Mouse (Mus musculus): ENCODE data around the gene Angptl2. TPM values are rescaled to one million over a fixed set of nuclear protein-coding genes. Genes with fewer than 3 reads are reported as not detected.

The Angptl2 gene
- total RNA-seq, 2 experiments from 2014 or later, result 4.4 to 4.5 TPM

GRCm38 (mm10) chr2:33295115-33295514 is 79.2 kb downstream of the Angptl2 start:
- intact Hi-C loops (cut with DNase I), result no loop called here
- DNase-seq (ENCODE audit: extremely low spot score in 1 of 2, low spot score in 2 of 2), result no peak

Other genes with a start within 250 kb of the Angptl2 start
- gene Slc2a8, start 234.0 kb upstream of the Angptl2 start, total RNA-seq (2021), result 10 to 100 TPM; 22.5 to 25.4 TPM
- gene Garnl3, start 84.4 kb upstream of the Angptl2 start, total RNA-seq (2021), result 100 to 1,000 TPM; 183 TPM
- 10 to 100 TPM; 71.1 to 72.5 TPM for gene Ralgps1, start 155.4 kb downstream of the Angptl2 start, total RNA-seq (2021)
- 10 to 100 TPM; 41.6 to 43.2 TPM for gene Zbtb34, start 215.3 kb downstream of the Angptl2 start, total RNA-seq (2021)

Data from left cerebral cortex, postnatal 10 days (tissue).